Mouse (Mus musculus): Measurements from ENCODE around the gene Actg1. TPM values are rescaled to one million over a fixed set of nuclear protein-coding genes. Genes with fewer than 3 reads are reported as not detected.

Gene Actg1
- polyA plus RNA-seq, 1 experiment: 7,516 TPM

GRCm38 (mm10) chr11:120317456-120317855, 30.9 kb downstream of the Actg1 start:
- Histone ChIP-seq H3K36me3 (ENCODE audit: control insufficient read depth, insufficient read depth) (no peaks in the 10 kb centered on the region), H3ac (ENCODE audit: control insufficient read depth, insufficient read length, low read depth) (no peak overlapping the region), H3K79me3 (ENCODE audit: low read depth) (no peaks in the 10 kb centered on the region), H3K79me2 (ENCODE audit: control insufficient read depth, insufficient read depth) (peaks cover 12% of the 10 kb centered on the region), H3K27me3 (ENCODE audit: control insufficient read depth, insufficient read depth, insufficient read length) (no peaks in the 10 kb centered on the region), H3K4me3 (ENCODE audit: insufficient read depth, poor library complexity, severe bottlenecking) (no peak overlapping the region)
- TF ChIP-seq CTCF (IDR thresholded peaks at IDR 0.05; ENCODE audit: control insufficient read depth, insufficient read depth, insufficient read length) (no peak), CEBPB (IDR thresholded peaks at IDR 0.05; ENCODE audit: low read depth) (no peak), MYOD1 (IDR thresholded peaks at IDR 0.05; ENCODE audit: control insufficient read depth, insufficient read length, low read depth) (no peak), USF1 (IDR thresholded peaks at IDR 0.05; ENCODE audit: low read depth) (no peak), MAX (IDR thresholded peaks at IDR 0.05) (no peak), MYOG (IDR thresholded peaks at IDR 0.05; ENCODE audit: control insufficient read depth, extremely low read depth, insufficient read length) (no peak), FOSL1 (IDR thresholded peaks at IDR 0.05; ENCODE audit: insufficient read depth, low read length, poor library complexity, severe bottlenecking) (no peak)

- Histone ChIP-seq H3K27me3 (ENCODE audit: control insufficient read depth, insufficient read depth, insufficient read length) (no peaks in the 10 kb centered on the region), H3K79me3 (ENCODE audit: low read depth) (no peaks in the 10 kb centered on the region), H3K79me2 (ENCODE audit: control insufficient read depth, insufficient read depth) (peaks cover 12% of the 10 kb centered on the region), H3ac (ENCODE audit: control insufficient read depth, insufficient read length, low read depth) (peak overlapping the region; percentile 66), H3K36me3 (ENCODE audit: control insufficient read depth, insufficient read depth) (no peaks in the 10 kb centered on the region), H3K4me3 (ENCODE audit: insufficient read depth, poor library complexity, severe bottlenecking) (peak overlapping the region; percentile 49)
- TF ChIP-seq MAX (IDR thresholded peaks at IDR 0.05) (no peak), CTCF (IDR thresholded peaks at IDR 0.05; ENCODE audit: control insufficient read depth, insufficient read depth, insufficient read length) (no peak), MYOG (IDR thresholded peaks at IDR 0.05; ENCODE audit: control insufficient read depth, extremely low read depth, insufficient read length) (no peak), CEBPB (IDR thresholded peaks at IDR 0.05; ENCODE audit: low read depth) (no peak), MYOD1 (IDR thresholded peaks at IDR 0.05; ENCODE audit: control insufficient read depth, insufficient read length, low read depth) (no peak), USF1 (IDR thresholded peaks at IDR 0.05; ENCODE audit: low read depth) (no peak), FOSL1 (IDR thresholded peaks at IDR 0.05; ENCODE audit: insufficient read depth, low read length, poor library complexity, severe bottlenecking) (no peak)
These were observed 31.6 kb downstream of the Actg1 start for GRCm38 (mm10) chr11:120316690-120317254.

GRCm38 (mm10) chr11:120315832-120316689, 32.3 kb downstream of the Actg1 start:
- H3K36me3 ChIP-seq (ENCODE audit: control insufficient read depth, insufficient read depth): no peaks in the 10 kb centered on the region
- no peaks in the 10 kb centered on the region for H3K27me3 ChIP-seq (ENCODE audit: control insufficient read depth, insufficient read depth, insufficient read length)
- H3K79me2 ChIP-seq (ENCODE audit: control insufficient read depth, insufficient read depth): peaks cover 12% of the 10 kb centered on the region
- H3K4me3 ChIP-seq (ENCODE audit: insufficient read depth, poor library complexity, severe bottlenecking): peak overlapping the region; percentile 49
- H3ac ChIP-seq (ENCODE audit: control insufficient read depth, insufficient read length, low read depth): peak overlapping the region; percentile 66
- no peaks in the 10 kb centered on the region for H3K79me3 ChIP-seq (ENCODE audit: low read depth)
- TF ChIP-seq CEBPB (IDR thresholded peaks at IDR 0.05; ENCODE audit: low read depth) (no peak), MYOD1 (IDR thresholded peaks at IDR 0.05; ENCODE audit: control insufficient read depth, insufficient read length, low read depth) (peak; percentile 22), MAX (IDR thresholded peaks at IDR 0.05) (peak; percentile 58)

- Histone ChIP-seq H3K79me2 (ENCODE audit: control insufficient read depth, insufficient read depth) (peaks cover 12% of the 10 kb centered on the region), H3K27me3 (ENCODE audit: control insufficient read depth, insufficient read depth, insufficient read length) (no peaks in the 10 kb centered on the region), H3K4me3 (ENCODE audit: insufficient read depth, poor library complexity, severe bottlenecking) (peak overlapping the region; percentile 49), H3K36me3 (ENCODE audit: control insufficient read depth, insufficient read depth) (no peaks in the 10 kb centered on the region), H3ac (ENCODE audit: control insufficient read depth, insufficient read length, low read depth) (no peak overlapping the region), H3K79me3 (ENCODE audit: low read depth) (no peaks in the 10 kb centered on the region)
- peak; percentile 45 for TF ChIP-seq MYOD1 (IDR thresholded peaks at IDR 0.05; ENCODE audit: control insufficient read depth, insufficient read length, low read depth)
- TF ChIP-seq USF1 (IDR thresholded peaks at IDR 0.05; ENCODE audit: low read depth): no peak
- TF ChIP-seq MAX (IDR thresholded peaks at IDR 0.05): no peak
- no peak for TF ChIP-seq CTCF (IDR thresholded peaks at IDR 0.05; ENCODE audit: control insufficient read depth, insufficient read depth, insufficient read length)
- no peak for TF ChIP-seq MYOG (IDR thresholded peaks at IDR 0.05; ENCODE audit: control insufficient read depth, extremely low read depth, insufficient read length)
- no peak for TF ChIP-seq FOSL1 (IDR thresholded peaks at IDR 0.05; ENCODE audit: insufficient read depth, low read length, poor library complexity, severe bottlenecking)
These were observed 33.0 kb downstream of the Actg1 start for GRCm38 (mm10) chr11:120315416-120315761.

- H3K79me2 ChIP-seq (ENCODE audit: control insufficient read depth, insufficient read depth): peaks cover 12% of the 10 kb centered on the region
- TF ChIP-seq MYOG (IDR thresholded peaks at IDR 0.05; ENCODE audit: control insufficient read depth, extremely low read depth, insufficient read length) (no peak), USF1 (IDR thresholded peaks at IDR 0.05; ENCODE audit: low read depth) (no peak), MYOD1 (IDR thresholded peaks at IDR 0.05; ENCODE audit: control insufficient read depth, insufficient read length, low read depth) (no peak), CEBPB (IDR thresholded peaks at IDR 0.05; ENCODE audit: low read depth) (no peak), CTCF (IDR thresholded peaks at IDR 0.05; ENCODE audit: control insufficient read depth, insufficient read depth, insufficient read length) (no peak), FOSL1 (IDR thresholded peaks at IDR 0.05; ENCODE audit: insufficient read depth, low read length, poor library complexity, severe bottlenecking) (no peak), MAX (IDR thresholded peaks at IDR 0.05) (no peak)
- H3K79me3 ChIP-seq (ENCODE audit: low read depth): no peaks in the 10 kb centered on the region
- no peaks in the 10 kb centered on the region for H3K36me3 ChIP-seq (ENCODE audit: control insufficient read depth, insufficient read depth)
- H3ac ChIP-seq (ENCODE audit: control insufficient read depth, insufficient read length, low read depth): no peak overlapping the region
- no peaks in the 10 kb centered on the region for H3K27me3 ChIP-seq (ENCODE audit: control insufficient read depth, insufficient read depth, insufficient read length)
- H3K4me3 ChIP-seq (ENCODE audit: insufficient read depth, poor library complexity, severe bottlenecking): no peak overlapping the region
These were observed 33.5 kb downstream of the Actg1 start for GRCm38 (mm10) chr11:120314721-120315415.
